Mouse (Mus musculus) bone marrow, adult 2 months (tissue): Measurements from ENCODE around the gene Noxa1.

Experiments
- CTCF ChIP-seq: fragments of 200-500 bp; IDR thresholded peaks from 2 replicates; pipeline ENCODE4 v1.5.1; 2011; ENCODE audit warnings: low read length, control low read depth; ENCODE audit not compliant: control insufficient read depth, insufficient read depth
- POLR2A ChIP-seq: fragments of 200-500 bp; IDR thresholded peaks from 2 replicates; pipeline ENCODE4 v1.6.1; 2011; ENCODE audit warnings: low read depth, mild to moderate bottlenecking, control low read depth, low read length, borderline replicate concordance; ENCODE audit not compliant: control insufficient read depth

GRCm38 (mm10) chr2:25110505-25111183 is 15.7 kb upstream of the Noxa1 start:
- TF ChIP-seq CTCF = no peak
- no peak for TF ChIP-seq POLR2A
